Mouse (Mus musculus) spleen, adult 2 months (tissue): ENCODE data around the gene Ano10. TPM values are rescaled to one million over a fixed set of nuclear protein-coding genes. Genes with fewer than 3 reads are reported as not detected.
A peak's percentile ranks its signal among the peaks of the same experiment; 100 is the strongest.

Experiments
- DNase-seq, 2 experiments: peaks; one replicate each; pipeline versions ENCODE4 v3.0.0 to v3.0.0-alpha.2; 2012 to 2021; ENCODE audit warnings: low spot score in 2 of 2, low read depth in 1 of 2
- H3K27ac ChIP-seq: fragments of 200-500 bp; 2 replicates; pipeline ENCODE4 v1.5.1; 2012; ENCODE audit warnings: low read length, inconsistent platforms; ENCODE audit not compliant: insufficient read depth
- H3K27me3 ChIP-seq: fragments of 200-500 bp; 2 replicates; pipeline ENCODE4 v1.6.1; 2012; ENCODE audit warnings: mild to moderate bottlenecking, moderate library complexity, low read length, inconsistent platforms; ENCODE audit not compliant: control insufficient read depth, insufficient read depth
- H3K36me3 ChIP-seq: fragments of 200-500 bp; 2 replicates; pipeline ENCODE4 v1.6.1; 2012; ENCODE audit warnings: mild to moderate bottlenecking, low read length, inconsistent platforms; ENCODE audit not compliant: control insufficient read depth, insufficient read depth
- H3K4me1 ChIP-seq: fragments of 200-500 bp; 2 replicates; pipeline ENCODE4 v1.6.1; 2011; ENCODE audit warnings: inconsistent platforms; ENCODE audit not compliant: control insufficient read depth, insufficient read depth, insufficient read length
- H3K4me3 ChIP-seq: fragments of 200-500 bp; 2 replicates; pipeline ENCODE4 v1.5.1; 2011; ENCODE audit warnings: mild to moderate bottlenecking, inconsistent platforms; ENCODE audit not compliant: insufficient read depth, insufficient read length; ENCODE audit errors: extremely low read depth
- CTCF ChIP-seq: fragments of 200-500 bp; IDR thresholded peaks from 2 replicates; pipeline ENCODE4 v1.5.1; 2011; ENCODE audit warnings: mild to moderate bottlenecking, inconsistent platforms; ENCODE audit not compliant: insufficient read depth, insufficient read length, insufficient replicate concordance; ENCODE audit errors: extremely low read depth
- POLR2A ChIP-seq: fragments of 200-500 bp; IDR thresholded peaks from 2 replicates; pipeline ENCODE4 v1.6.1; 2011; ENCODE audit warnings: low read depth, low read length, inconsistent platforms
- WGBS: fragments of 180-500 bp; shearing (Covaris S2); methylation state at CpG from one replicate; pipeline ENCODE4 v1.1.7; 2018; 5-methylcytosine and 5-hydroxymethylcytosine counted together
- polyA plus RNA-seq: library from polyadenylated mRNA; depleted of rRNA; stranded (reverse); fragments of >200 nt; gene quantifications from 2 replicates; pipeline ENCODE4 v1.2.3, GENCODE M21; 2012

Gene Ano10
- polyA plus RNA-seq, 1 experiment = 20.8 TPM

DNA sequence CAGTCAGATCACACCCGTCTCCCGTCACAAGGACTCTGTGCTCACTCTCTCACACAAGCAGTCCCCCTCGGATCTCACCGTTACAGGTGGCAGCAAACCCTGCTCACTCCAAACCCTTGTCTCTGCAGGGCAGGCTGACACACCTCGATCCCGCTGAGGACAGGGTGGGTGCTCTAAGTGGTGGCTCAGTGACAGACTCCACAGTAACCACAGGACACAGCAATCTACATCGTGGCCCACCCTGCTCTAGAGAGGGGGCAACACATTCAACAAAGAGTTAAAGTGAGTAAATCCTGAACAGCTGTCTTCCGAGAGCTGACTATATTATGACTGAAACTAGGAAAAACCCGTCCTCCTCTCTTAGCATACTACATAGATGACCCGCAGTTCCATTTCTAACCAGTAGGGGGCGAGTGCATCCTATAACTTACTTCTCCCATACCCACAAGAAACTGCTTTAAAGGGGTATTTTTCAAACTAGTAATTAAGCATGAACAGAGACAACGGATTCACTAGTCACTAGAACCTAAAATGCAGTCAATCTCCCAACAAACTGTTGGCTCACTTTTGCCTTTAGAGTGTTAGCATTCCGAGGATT is 46.7 kb downstream of the Ano10 start:
- Histone ChIP-seq H3K27me3 (no peaks in the 10 kb centered on the region), H3K27ac (no peak overlapping the region), H3K4me1 (peaks cover 8% of the 10 kb centered on the region; the same call in 1 of the 2 replicates), H3K4me3 (no peak overlapping the region), H3K36me3 (peaks cover 5% of the 10 kb centered on the region)
- TF ChIP-seq POLR2A (no peak), CTCF (peak; percentile 14; the same call in 1 of the 2 replicates)
- DNase-seq = peak; percentile 49 to 63
- 54% methylated on average over 13 of the region's 13 CpGs for WGBS

DNA sequence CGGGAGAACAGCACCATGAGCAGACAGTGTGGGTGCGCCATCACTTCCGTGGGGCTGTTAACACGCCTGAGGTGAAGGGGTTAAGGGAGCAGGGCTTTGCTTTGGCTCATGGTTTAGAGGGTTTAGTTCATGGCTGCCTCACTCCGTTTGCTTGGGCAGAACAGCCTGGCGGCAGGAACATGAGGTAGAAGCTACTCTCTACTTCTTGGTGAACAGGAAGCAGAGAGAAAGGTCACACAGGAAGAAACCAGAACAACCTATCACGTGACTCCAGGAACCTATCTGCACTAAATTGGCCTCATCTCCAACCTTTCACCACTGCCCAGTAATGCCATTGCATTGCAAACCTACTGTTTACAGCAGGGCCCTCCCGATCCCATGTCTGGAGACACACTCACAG is 48.3 kb downstream of the Ano10 start:
- Histone ChIP-seq H3K27me3 (no peaks in the 10 kb centered on the region), H3K4me3 (no peak overlapping the region)
- WGBS = 78% methylated on average over 8 of the region's 8 CpGs

DNA sequence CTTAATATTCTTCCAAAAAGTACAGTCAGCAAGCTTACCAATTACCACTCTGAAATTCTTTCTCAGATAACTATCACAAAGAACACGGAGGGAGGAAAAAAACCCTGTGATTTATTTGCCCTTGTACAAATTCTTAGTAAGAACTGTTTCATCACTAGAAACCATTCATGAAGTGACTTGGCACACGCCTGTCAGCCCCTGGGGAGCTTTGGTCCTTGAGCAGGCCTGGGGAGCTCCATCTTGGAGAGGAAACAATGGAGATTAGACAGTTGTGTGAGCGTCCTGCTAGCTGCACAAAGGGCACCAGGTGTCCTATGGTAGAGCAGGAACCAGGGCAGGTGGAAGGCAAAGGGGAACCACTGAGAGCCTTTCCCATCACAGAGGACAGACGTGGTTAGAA is 48.8 kb downstream of the Ano10 start:
- WGBS = 79% methylated on average over 4 of the region's 4 CpGs
- H3K36me3 ChIP-seq = no peaks in the 10 kb centered on the region
- no peak for DNase-seq
- no peak overlapping the region for H3K4me3 ChIP-seq
- TF ChIP-seq CTCF (no peak), POLR2A (no peak)
- peaks cover 17% of the 10 kb centered on the region; the same call in 1 of the 2 replicates for H3K4me1 ChIP-seq
- H3K27ac ChIP-seq = no peak overlapping the region
- no peaks in the 10 kb centered on the region for H3K27me3 ChIP-seq

More for the DNA sequence above, 48.3 kb downstream of the Ano10 start:
- no peak for DNase-seq
- TF ChIP-seq CTCF (no peak), POLR2A (no peak)
- Histone ChIP-seq H3K36me3 (peaks cover 3% of the 10 kb centered on the region), H3K4me1 (peaks cover 17% of the 10 kb centered on the region; the same call in 1 of the 2 replicates), H3K27ac (no peak overlapping the region)

DNA sequence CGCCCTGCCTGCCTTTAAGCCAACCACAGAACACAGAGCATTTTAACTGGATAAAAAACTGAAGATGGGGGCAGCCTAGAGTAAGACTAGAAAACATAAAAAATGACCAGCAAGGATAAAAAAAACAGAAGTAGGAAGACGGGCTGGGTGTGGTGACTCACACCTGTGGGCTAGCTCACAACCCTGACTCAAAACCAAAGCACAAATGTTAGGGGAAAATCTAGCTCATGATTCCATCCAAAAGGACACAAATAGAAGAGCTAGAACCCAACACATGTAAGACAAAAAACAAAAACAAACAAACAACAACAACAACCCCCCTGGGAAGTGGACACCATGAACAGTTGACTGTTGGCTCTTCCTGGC is 49.4 kb downstream of the Ano10 start:
- H3K4me3 ChIP-seq = no peak overlapping the region
- H3K27ac ChIP-seq = no peak overlapping the region
- peaks cover 17% of the 10 kb centered on the region; the same call in 1 of the 2 replicates for H3K4me1 ChIP-seq
- no peaks in the 10 kb centered on the region for H3K27me3 ChIP-seq
- DNase-seq = no peak
- TF ChIP-seq POLR2A (no peak), CTCF (no peak)
- WGBS = 28% methylated on average over 2 of the region's 2 CpGs
- H3K36me3 ChIP-seq = no peaks in the 10 kb centered on the region

DNA sequence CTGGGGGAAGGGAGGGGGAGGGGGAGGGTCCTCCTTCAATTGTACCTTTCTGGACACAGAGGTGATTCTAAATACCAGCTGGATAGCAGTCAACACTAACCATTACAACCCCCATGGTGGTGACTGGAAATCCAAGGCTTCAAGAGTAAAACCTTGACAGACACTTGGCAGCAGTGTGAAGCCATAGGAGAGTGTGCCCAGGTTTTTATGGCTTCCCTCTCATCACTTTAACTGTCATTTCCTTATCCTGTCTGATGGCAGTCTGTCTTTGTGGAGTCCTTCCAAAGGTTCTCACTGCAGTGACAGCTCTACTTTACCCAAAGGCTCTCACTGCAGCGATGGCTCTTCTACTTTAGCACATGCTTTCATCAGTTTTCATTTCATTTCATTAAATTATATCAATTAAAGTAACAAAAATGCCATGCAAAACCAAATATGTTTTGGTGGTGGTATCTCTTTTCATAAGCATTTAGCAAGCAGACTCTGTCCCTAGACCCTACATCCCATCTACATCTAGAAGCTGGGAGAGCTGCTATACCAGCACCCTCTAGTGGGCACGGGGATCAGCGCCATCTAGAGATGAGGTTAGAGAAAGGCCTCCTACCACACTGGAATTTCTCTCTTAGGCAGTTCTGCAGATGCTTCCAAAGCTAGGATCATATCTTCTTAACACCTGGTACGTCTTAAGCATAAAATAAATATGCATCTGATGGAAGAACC is 50.0 kb downstream of the Ano10 start:
- Histone ChIP-seq H3K36me3 (no peaks in the 10 kb centered on the region), H3K4me1 (peaks cover 17% of the 10 kb centered on the region; the same call in 1 of the 2 replicates), H3K4me3 (no peak overlapping the region), H3K27me3 (no peaks in the 10 kb centered on the region), H3K27ac (no peak overlapping the region)
- WGBS = 36% methylated on average over 4 of the region's 4 CpGs
- DNase-seq = peak in 1 of 2 experiments; percentile 68
- TF ChIP-seq POLR2A = no peak
- peak; percentile 54; the same call in 1 of the 2 replicates for TF ChIP-seq CTCF

DNA sequence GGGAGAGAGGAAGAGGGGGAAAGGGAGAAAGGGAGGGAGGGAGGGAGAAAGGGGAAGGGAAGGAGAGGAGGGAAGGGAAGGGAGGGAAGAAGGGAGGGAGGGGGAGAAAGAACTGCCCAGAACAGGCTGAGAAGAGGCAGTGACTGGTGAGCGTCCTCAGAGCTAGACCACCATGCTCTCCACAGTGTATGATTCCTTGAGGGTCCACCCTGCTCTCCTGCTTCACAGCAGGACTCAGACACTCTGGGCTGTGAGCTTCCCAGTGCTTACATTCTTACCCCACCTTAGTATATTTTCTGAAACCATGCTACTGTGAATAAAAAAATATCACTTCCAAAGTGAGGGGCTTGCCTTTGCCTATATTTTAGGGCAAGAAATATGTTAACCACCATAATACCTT is 50.9 kb downstream of the Ano10 start:
- TF ChIP-seq POLR2A (no peak), CTCF (no peak)
- H3K27me3 ChIP-seq = no peaks in the 10 kb centered on the region

DNA sequence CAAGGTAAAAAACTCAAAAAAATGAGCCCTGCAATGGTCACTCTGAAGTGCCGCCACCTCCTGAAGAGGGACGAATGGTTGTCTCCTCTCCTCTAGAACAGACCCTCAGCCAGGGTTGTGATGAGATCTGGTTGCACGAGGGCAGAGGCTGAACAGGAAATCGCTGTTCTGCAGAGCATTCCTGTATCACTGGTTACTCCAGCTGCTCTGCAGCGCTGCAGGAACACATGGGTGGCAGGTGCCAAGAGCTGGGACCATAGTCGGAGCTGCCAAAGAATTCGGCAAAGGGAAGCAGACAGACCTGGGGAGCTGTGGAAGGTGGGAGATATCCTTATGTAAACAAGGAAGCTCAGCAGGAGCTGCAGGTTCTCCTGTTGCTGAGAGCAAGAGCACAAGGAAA is 51.4 kb downstream of the Ano10 start:
- Histone ChIP-seq H3K27ac (no peak overlapping the region), H3K27me3 (no peaks in the 10 kb centered on the region), H3K36me3 (no peaks in the 10 kb centered on the region), H3K4me3 (no peak overlapping the region), H3K4me1 (peaks cover 17% of the 10 kb centered on the region; the same call in 1 of the 2 replicates)
- no peak for TF ChIP-seq POLR2A
- TF ChIP-seq CTCF = no peak
- WGBS = 34% methylated on average over 7 of the region's 7 CpGs
- no peak for DNase-seq

More for the DNA sequence above, 50.9 kb downstream of the Ano10 start:
- H3K4me1 ChIP-seq = peaks cover 17% of the 10 kb centered on the region; the same call in 1 of the 2 replicates
- H3K4me3 ChIP-seq = no peak overlapping the region
- 100% methylated on average over 1 of the region's 1 CpGs for WGBS
- no peaks in the 10 kb centered on the region for H3K36me3 ChIP-seq
- no peak overlapping the region for H3K27ac ChIP-seq
- no peak for DNase-seq
